Mouse (Mus musculus) lung, embryonic 16.5 days (tissue): ENCODE measurements around the gene Pde4a. TPM values are rescaled to one million over a fixed set of nuclear protein-coding genes. Genes with fewer than 3 reads are reported as not detected.
"Not testable (repeated sequence)": the region's sequence is repeated elsewhere in the genome, so short reads cannot be mapped to it uniquely, and the experiment has no call there.

Experiments used
- ATAC-seq: fragments of 200-750 bp; cut with Nextera tagmentation; 2 replicates; pipeline ENCODE4 v1.8.0; 2017; ENCODE audit warnings: low read depth, mild to moderate bottlenecking, moderate library complexity
- H3K27ac ChIP-seq: fragments of 300-500 bp; sonication (generic); 2 replicates; pipeline ENCODE4 v1.5.1; 2014; ENCODE audit warnings: mild to moderate bottlenecking, control low read depth, low read length
- H3K27me3 ChIP-seq: fragments of 300-500 bp; sonication (generic); 2 replicates; pipeline ENCODE4 v1.6.1; 2014; ENCODE audit warnings: low read depth, low read length, mixed read lengths; ENCODE audit not compliant: control insufficient read depth, insufficient read depth
- H3K36me3 ChIP-seq: fragments of 300-500 bp; sonication (generic); 2 replicates; pipeline ENCODE4 v1.6.1; 2014; ENCODE audit warnings: low read length; ENCODE audit not compliant: control insufficient read depth, insufficient read depth
- H3K4me1 ChIP-seq: fragments of 300-500 bp; sonication (generic); replicated peaks from 2 replicates; pipeline ENCODE4 v1.6.1; 2014; ENCODE audit warnings: low read length, mixed read lengths; ENCODE audit not compliant: control insufficient read depth, insufficient read depth
- H3K4me2 ChIP-seq: fragments of 300-500 bp; sonication (generic); 2 replicates; pipeline ENCODE4 v1.6.1; 2014; ENCODE audit warnings: low read depth, low read length, control low read depth
- H3K4me3 ChIP-seq: fragments of 300-500 bp; sonication (generic); 2 replicates; pipeline ENCODE4 v1.5.1; 2014; ENCODE audit warnings: mild to moderate bottlenecking, low read length, control low read depth
- H3K9ac ChIP-seq: fragments of 300-500 bp; sonication (generic); 2 replicates; pipeline ENCODE4 v1.6.1; 2014; ENCODE audit warnings: low read length, control low read depth
- H3K9me3 ChIP-seq: fragments of 300-500 bp; sonication (generic); 2 replicates; pipeline ENCODE4 v1.6.1; 2016; ENCODE audit warnings: low read length; ENCODE audit not compliant: control insufficient read depth
- WGBS: fragments of 180-500 bp; shearing (Covaris S2); extraction: QIAGEN DNeasy Blood & Tissue Kit; methylation state at CpG from one replicate; pipeline ENCODE4 v1.1.7; 2014; 5-methylcytosine and 5-hydroxymethylcytosine counted together
- polyA plus RNA-seq: library from polyadenylated mRNA; unstranded; fragments of >200 nt; fragmentation: Nextera tagmentation; extraction: Ambion mirVana; gene quantifications from 2 replicates; pipeline ENCODE4 v1.2.1, GENCODE M21; 2015

Pde4a gene
- polyA plus RNA-seq, 1 experiment from 2014 or later, result 11.0 TPM

GRCm38 (mm10) chr9:21251116-21251735 is 85.7 kb downstream of the Pde4a start:
- 50% methylated on average over 13 of the region's 13 CpGs for WGBS
- peaks cover 5% of the 10 kb centered on the region; the same call in 1 of the 2 replicates for H3K4me1 ChIP-seq
- peaks cover 52% of the 10 kb centered on the region for H3K27me3 ChIP-seq
- H3K36me3 ChIP-seq, result no peaks in the 10 kb centered on the region
- H3K4me3 ChIP-seq, result no peak overlapping the region
- no peaks in the 10 kb centered on the region for H3K9me3 ChIP-seq
- no peak for ATAC-seq
- H3K9ac ChIP-seq, result no peak overlapping the region
- H3K27ac ChIP-seq, result no peak overlapping the region
- H3K4me2 ChIP-seq, result no peak overlapping the region

DNA sequence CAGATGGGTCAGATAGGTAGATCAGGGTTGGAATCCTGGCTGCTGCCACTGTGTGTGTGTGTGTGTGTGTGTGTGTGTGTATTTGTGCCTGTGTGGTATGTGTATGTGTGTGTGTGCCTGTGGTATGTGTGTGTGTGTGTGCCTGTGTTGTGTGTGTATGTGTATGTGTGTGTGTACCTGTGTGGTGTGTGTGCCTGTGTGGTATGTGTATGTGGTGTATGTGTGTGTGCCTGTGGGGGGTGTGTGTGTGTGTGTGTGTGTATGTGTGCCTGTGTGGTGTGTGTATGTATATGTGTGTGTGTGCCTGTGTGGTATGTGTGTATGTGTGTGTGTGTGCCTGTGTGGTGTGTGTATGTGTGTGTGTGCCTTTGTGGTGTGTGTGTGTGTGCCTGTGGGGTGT is 89.2 kb downstream of the Pde4a start:
- Histone ChIP-seq H3K4me2 (no peak overlapping the region), H3K4me3 (no peak overlapping the region), H3K9ac (no peak overlapping the region), H3K36me3 (no peaks in the 10 kb centered on the region), H3K27me3 (peaks cover 22% of the 10 kb centered on the region), H3K27ac (no peak overlapping the region), H3K4me1 (no peaks in the 10 kb centered on the region), H3K9me3 (no peaks in the 10 kb centered on the region)
- ATAC-seq, result no peak

- not testable (repeated sequence) for H3K27me3 ChIP-seq, H3K4me2 ChIP-seq, H3K9ac ChIP-seq, H3K4me1 ChIP-seq, H3K9me3 ChIP-seq, H3K4me3 ChIP-seq, ATAC-seq, H3K27ac ChIP-seq, H3K36me3 ChIP-seq
- 75% methylated on average over 4 of the region's 4 CpGs for WGBS
Observed at GRCm38 (mm10) chr9:21256349-21256748, 90.8 kb downstream of the Pde4a start.

DNA sequence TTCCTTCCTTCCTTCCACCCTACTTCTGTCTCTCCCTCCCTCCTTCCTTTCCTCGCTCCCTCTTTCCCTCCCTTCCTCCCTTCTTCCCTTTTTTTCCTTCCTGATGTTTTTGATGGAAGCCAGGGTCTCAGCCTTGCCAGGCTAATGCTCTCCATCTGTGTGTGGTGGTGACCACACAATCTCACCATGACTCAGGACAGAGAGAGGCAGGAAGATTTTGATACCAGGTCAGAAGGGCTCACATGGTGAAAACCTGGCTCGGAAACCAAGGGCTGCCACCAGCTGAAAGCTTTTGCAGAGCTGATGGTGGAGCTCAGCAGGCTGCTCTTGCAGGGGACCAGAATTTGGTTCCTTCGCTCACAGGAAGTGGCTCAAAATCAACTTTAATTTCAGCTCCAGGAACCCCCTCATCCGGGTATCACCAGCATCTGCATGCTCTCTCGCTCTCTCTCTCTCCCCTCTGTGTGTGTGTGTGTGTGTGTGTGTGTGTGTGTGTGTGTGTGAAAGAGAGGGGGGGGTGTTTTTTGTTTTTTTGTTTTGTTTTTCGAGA is 95.1 kb downstream of the Pde4a start:
- 67% methylated on average over 6 of the region's 6 CpGs for WGBS
- Histone ChIP-seq H3K27me3 (no peaks in the 10 kb centered on the region), H3K36me3 (no peaks in the 10 kb centered on the region), H3K9me3 (no peaks in the 10 kb centered on the region), H3K9ac (no peak overlapping the region), H3K4me2 (no peak overlapping the region), H3K4me1 (peaks cover 5% of the 10 kb centered on the region; the same call in 1 of the 2 replicates), H3K27ac (no peak overlapping the region), H3K4me3 (no peak overlapping the region)
- ATAC-seq, result no peak

GRCm38 (mm10) chr9:21261831-21262230 is 96.3 kb downstream of the Pde4a start:
- H3K27me3 ChIP-seq, result no peaks in the 10 kb centered on the region
- no peak overlapping the region for H3K4me3 ChIP-seq
- H3K4me1 ChIP-seq, result peaks cover 18% of the 10 kb centered on the region
- H3K27ac ChIP-seq, result no peak overlapping the region
- no peak overlapping the region for H3K4me2 ChIP-seq
- no peak for ATAC-seq
- WGBS, result 45% methylated on average over 2 of the region's 2 CpGs
- H3K9ac ChIP-seq, result no peak overlapping the region
- peaks cover under 1% of the 10 kb centered on the region; the same call in 1 of the 2 replicates for H3K36me3 ChIP-seq
- H3K9me3 ChIP-seq, result no peaks in the 10 kb centered on the region

Other genes with a start within 250 kb of the Pde4a start
- gene Dnmt1, start 205.8 kb upstream of the Pde4a start, polyA plus RNA-seq, result 92.5 and 97.1 TPM in 2 replicates
- 63.5 and 67.2 TPM in 2 replicates for gene S1pr2, start 188.9 kb upstream of the Pde4a start, polyA plus RNA-seq
- gene Mrpl4, start 163.0 kb upstream of the Pde4a start, polyA plus RNA-seq, result 156 TPM in 2 replicates
- gene Icam1, start 149.7 kb upstream of the Pde4a start, polyA plus RNA-seq, result 76.2 and 93.0 TPM in 2 replicates
- 2.2 and 4.2 TPM in 2 replicates for gene Icam4, start 136.3 kb upstream of the Pde4a start, polyA plus RNA-seq
- 0.24 and 0.33 TPM in 2 replicates for gene Icam5, start 133.6 kb upstream of the Pde4a start, polyA plus RNA-seq
- 1.1 and 1.2 TPM in 2 replicates for gene Zglp1, start 98.6 kb upstream of the Pde4a start, polyA plus RNA-seq
- 0.09 and 0.49 TPM in 2 replicates for gene Gm49373, start 92.6 kb upstream of the Pde4a start, polyA plus RNA-seq
- 44.1 and 46.5 TPM in 2 replicates for gene Fdx1l, start 92.1 kb upstream of the Pde4a start, polyA plus RNA-seq
- gene Gm38431, start 73.7 kb upstream of the Pde4a start, polyA plus RNA-seq, result 1.2 and 3.3 TPM in 2 replicates
- gene Raver1, start 73.7 kb upstream of the Pde4a start, polyA plus RNA-seq, result 56.8 and 69.1 TPM in 2 replicates
- 16.9 and 18.1 TPM in 2 replicates for gene Tyk2, start 34.5 kb upstream of the Pde4a start, polyA plus RNA-seq
- gene Cdc37, start 15.7 kb upstream of the Pde4a start, polyA plus RNA-seq, result 265 and 301 TPM in 2 replicates
- 60.4 and 61.3 TPM in 2 replicates for gene Keap1, start 73.6 kb downstream of the Pde4a start, polyA plus RNA-seq
- gene S1pr5, start 82.7 kb downstream of the Pde4a start, polyA plus RNA-seq, result 0.11 and 0.21 TPM in 2 replicates
- gene Atg4d, start 99.6 kb downstream of the Pde4a start, polyA plus RNA-seq, result 39.9 and 42.3 TPM in 2 replicates
- gene Kri1, start 122.3 kb downstream of the Pde4a start, polyA plus RNA-seq, result 15.8 and 16.7 TPM in 2 replicates
- gene Cdkn2d, start 125.7 kb downstream of the Pde4a start, polyA plus RNA-seq, result 57.7 TPM in 2 replicates
- gene Ap1m2, start 146.6 kb downstream of the Pde4a start, polyA plus RNA-seq, result 50.0 and 53.2 TPM in 2 replicates
- gene Slc44a2, start 155.0 kb downstream of the Pde4a start, polyA plus RNA-seq, result 178 and 186 TPM in 2 replicates
- gene Ilf3, start 202.2 kb downstream of the Pde4a start, polyA plus RNA-seq, result 160 and 168 TPM in 2 replicates
- 37.3 and 37.5 TPM in 2 replicates for gene Qtrt1, start 246.1 kb downstream of the Pde4a start, polyA plus RNA-seq